Mouse (Mus musculus): ENCODE measurements around the gene Kcnj16. TPM values are rescaled to one million over a fixed set of nuclear protein-coding genes. Genes with fewer than 3 reads are reported as not detected.
A peak's percentile ranks its signal among the peaks of the same experiment; 100 is the strongest.

Gene Kcnj16
- polyA plus RNA-seq, 1 experiment from 2014 or later: not detected

- Histone ChIP-seq H3K27ac (ENCODE audit: low read depth) (no peak overlapping the region), H3K9ac (no peak overlapping the region), H3K4me2 (no peak overlapping the region), H3K27me3 (ENCODE audit: insufficient read depth, low read length) (no peaks in the 10 kb centered on the region), H3K4me3 (ENCODE audit: low read depth, low read length) (no peak overlapping the region), H3K4me1 (ENCODE audit: insufficient read depth) (no peaks in the 10 kb centered on the region), H3K9me3 (ENCODE audit: low read depth, low read length) (no peaks in the 10 kb centered on the region), H3K36me3 (ENCODE audit: insufficient read depth) (no peaks in the 10 kb centered on the region)
- DNase-seq: no peak
- ATAC-seq (ENCODE audit: insufficient read depth): no peak
- TF ChIP-seq CTCF (IDR thresholded peaks at IDR 0.05; ENCODE audit: low read depth): no peak
- WGBS: 44% methylated on average over 3 of the region's 3 CpGs
Observed at GRCm38 (mm10) chr11:111009471-111009870, 41.6 kb downstream of the Kcnj16 start.

- ATAC-seq (ENCODE audit: insufficient read depth) (no peak), DNase-seq (no peak)
- H3K4me1 ChIP-seq (ENCODE audit: insufficient read depth): no peaks in the 10 kb centered on the region
- WGBS: 90% methylated on average over 3 of the region's 3 CpGs
- H3K27me3 ChIP-seq (ENCODE audit: insufficient read depth, low read length): no peaks in the 10 kb centered on the region
- H3K4me2 ChIP-seq: no peak overlapping the region
- TF ChIP-seq CTCF (IDR thresholded peaks at IDR 0.05; ENCODE audit: low read depth): no peak
- no peak overlapping the region for H3K27ac ChIP-seq (ENCODE audit: low read depth)
- H3K36me3 ChIP-seq (ENCODE audit: insufficient read depth): no peaks in the 10 kb centered on the region
- no peak overlapping the region for H3K4me3 ChIP-seq (ENCODE audit: low read depth, low read length)
- H3K9ac ChIP-seq: no peak overlapping the region
- no peaks in the 10 kb centered on the region for H3K9me3 ChIP-seq (ENCODE audit: low read depth, low read length)
Observed at GRCm38 (mm10) chr11:111016206-111016605, 48.4 kb downstream of the Kcnj16 start.

- H3K27me3 ChIP-seq (ENCODE audit: insufficient read depth, low read length): no peaks in the 10 kb centered on the region
- H3K36me3 ChIP-seq (ENCODE audit: insufficient read depth): no peaks in the 10 kb centered on the region
- no peak overlapping the region for H3K27ac ChIP-seq (ENCODE audit: low read depth)
- no peak for TF ChIP-seq CTCF (IDR thresholded peaks at IDR 0.05; ENCODE audit: low read depth)
- no peaks in the 10 kb centered on the region for H3K4me1 ChIP-seq (ENCODE audit: insufficient read depth)
- no peak overlapping the region for H3K9ac ChIP-seq
- H3K9me3 ChIP-seq (ENCODE audit: low read depth, low read length): no peaks in the 10 kb centered on the region
- no peak overlapping the region for H3K4me3 ChIP-seq (ENCODE audit: low read depth, low read length)
- no peak overlapping the region for H3K4me2 ChIP-seq
- ATAC-seq (ENCODE audit: insufficient read depth) (no peak), DNase-seq (no peak)
- 45% methylated on average over 2 of the region's 2 CpGs for WGBS
Observed at GRCm38 (mm10) chr11:111020211-111020610, 52.4 kb downstream of the Kcnj16 start.

- no peak overlapping the region for H3K4me3 ChIP-seq (ENCODE audit: low read depth, low read length)
- no peak overlapping the region for H3K9ac ChIP-seq
- no peaks in the 10 kb centered on the region for H3K36me3 ChIP-seq (ENCODE audit: insufficient read depth)
- H3K9me3 ChIP-seq (ENCODE audit: low read depth, low read length): no peaks in the 10 kb centered on the region
- DNase-seq (no peak), ATAC-seq (ENCODE audit: insufficient read depth) (no peak)
- H3K4me1 ChIP-seq (ENCODE audit: insufficient read depth): no peaks in the 10 kb centered on the region
- 66% methylated on average over 8 of the region's 8 CpGs for WGBS
- H3K4me2 ChIP-seq: no peak overlapping the region
- no peaks in the 10 kb centered on the region for H3K27me3 ChIP-seq (ENCODE audit: insufficient read depth, low read length)
- TF ChIP-seq CTCF (IDR thresholded peaks at IDR 0.05; ENCODE audit: low read depth): no peak
- H3K27ac ChIP-seq (ENCODE audit: low read depth): no peak overlapping the region
Observed at GRCm38 (mm10) chr11:111022681-111023281, 54.9 kb downstream of the Kcnj16 start.

GRCm38 (mm10) chr11:111042175-111042574, 74.3 kb downstream of the Kcnj16 start:
- ATAC-seq (ENCODE audit: insufficient read depth) (no peak), DNase-seq (peak; percentile 73)
- Histone ChIP-seq H3K27ac (ENCODE audit: low read depth) (no peak overlapping the region), H3K4me2 (no peak overlapping the region), H3K9ac (no peak overlapping the region), H3K9me3 (ENCODE audit: low read depth, low read length) (no peaks in the 10 kb centered on the region), H3K4me3 (ENCODE audit: low read depth, low read length) (no peak overlapping the region), H3K27me3 (ENCODE audit: insufficient read depth, low read length) (no peaks in the 10 kb centered on the region), H3K4me1 (ENCODE audit: insufficient read depth) (no peaks in the 10 kb centered on the region), H3K36me3 (ENCODE audit: insufficient read depth) (no peaks in the 10 kb centered on the region)
- TF ChIP-seq CTCF (IDR thresholded peaks at IDR 0.05; ENCODE audit: low read depth): peak; percentile 69
- WGBS: 41% methylated on average over 5 of the region's 5 CpGs

GRCm38 (mm10) chr11:111043298-111043697, 75.5 kb downstream of the Kcnj16 start:
- H3K36me3 ChIP-seq (ENCODE audit: insufficient read depth): no peaks in the 10 kb centered on the region
- H3K9me3 ChIP-seq (ENCODE audit: low read depth, low read length): no peaks in the 10 kb centered on the region
- DNase-seq (no peak), ATAC-seq (ENCODE audit: insufficient read depth) (no peak)
- H3K9ac ChIP-seq: no peak overlapping the region
- H3K4me1 ChIP-seq (ENCODE audit: insufficient read depth): no peaks in the 10 kb centered on the region
- no peak overlapping the region for H3K4me3 ChIP-seq (ENCODE audit: low read depth, low read length)
- no peak for TF ChIP-seq CTCF (IDR thresholded peaks at IDR 0.05; ENCODE audit: low read depth)
- no peaks in the 10 kb centered on the region for H3K27me3 ChIP-seq (ENCODE audit: insufficient read depth, low read length)
- no peak overlapping the region for H3K27ac ChIP-seq (ENCODE audit: low read depth)
- H3K4me2 ChIP-seq: no peak overlapping the region
- 83% methylated on average over 4 of the region's 4 CpGs for WGBS

GRCm38 (mm10) chr11:111054252-111054651, 86.4 kb downstream of the Kcnj16 start:
- Histone ChIP-seq H3K9ac (no peak overlapping the region), H3K4me1 (ENCODE audit: insufficient read depth) (no peaks in the 10 kb centered on the region), H3K9me3 (ENCODE audit: low read depth, low read length) (no peaks in the 10 kb centered on the region), H3K4me2 (no peak overlapping the region), H3K27ac (ENCODE audit: low read depth) (no peak overlapping the region), H3K36me3 (ENCODE audit: insufficient read depth) (no peaks in the 10 kb centered on the region), H3K4me3 (ENCODE audit: low read depth, low read length) (no peak overlapping the region), H3K27me3 (ENCODE audit: insufficient read depth, low read length) (no peaks in the 10 kb centered on the region)
- ATAC-seq (ENCODE audit: insufficient read depth) (no peak), DNase-seq (no peak)
- TF ChIP-seq CTCF (IDR thresholded peaks at IDR 0.05; ENCODE audit: low read depth): no peak
- WGBS: 66% methylated on average over 3 of the region's 3 CpGs

Measured in lung, embryonic 14.5 days (tissue).